Comparison of ENCODE assay signal across 8 mouse cellular contexts in genomic region chr9:35210542-35211474, GRCm38 (mm10). TPM values are rescaled to one million over a fixed set of nuclear protein-coding genes. Genes with fewer than 3 reads are reported as not detected.
DNase-seq lines count a peak whose midpoint lies in the region; ATAC-seq lines count a peak whose summit lies in the region.

Foxred1 (minus strand) TSS chr9:35211055.

- peak; percentile 99 for DNase-seq in adipocyte (ENCODE audit: low spot score)
- DNase-seq in embryo, embryonic 10 days (ENCODE audit: low spot score): peak; percentile 100
- peak; percentile 98 for DNase-seq in gastrocnemius, postnatal 10 days
- peak; percentile 100 for DNase-seq in induced T-regulatory cell, adult 2 months (ENCODE audit: low read depth)
- peak; percentile 98 to 99 for DNase-seq in left cerebral cortex, adult 9 months (ENCODE audit: low spot score in 2 of 2)
- peak; percentile 98 for DNase-seq in right cerebral cortex, postnatal 14 days
- DNase-seq in urinary bladder, postnatal 36 days (ENCODE audit: low spot score in 2 of 2): peak; percentile 97 to 99

- peak; percentile 94 for ATAC-seq in megakaryocyte progenitor cell, adult 5-6 weeks (replicated peaks; ENCODE audit: poor library complexity)

RNA-seq across cellular contexts. Expression of gene Foxred1, which starts in this region (rescaled TPM):
- total RNA-seq in gastrocnemius, postnatal 10 days (2021): 10 to 100 TPM; 34.8 to 41.1 TPM
- total RNA-seq in megakaryocyte progenitor cell, adult 5-6 weeks (2015): 12.7 and 13.6 TPM in 2 replicates
- total RNA-seq in megakaryocyte progenitor cell, adult 5-6 weeks (2017): 42.8 and 44.8 TPM in 2 replicates

Comparison
In these comparisons a context has a peak if more than half of its experiments do, and no peak if none do; other contexts are left out.
1. Peak in every context shown above with its lines: DNase-seq and ATAC-seq.